Mouse (Mus musculus): ENCODE measurements at regions not wholly inside any gene's neighbourhood (a gene's known extent, or its start where the extent isn't known, plus 50 kb on each side); places are given as distances from the start of the nearest gene placed in this dataset.

DNA sequence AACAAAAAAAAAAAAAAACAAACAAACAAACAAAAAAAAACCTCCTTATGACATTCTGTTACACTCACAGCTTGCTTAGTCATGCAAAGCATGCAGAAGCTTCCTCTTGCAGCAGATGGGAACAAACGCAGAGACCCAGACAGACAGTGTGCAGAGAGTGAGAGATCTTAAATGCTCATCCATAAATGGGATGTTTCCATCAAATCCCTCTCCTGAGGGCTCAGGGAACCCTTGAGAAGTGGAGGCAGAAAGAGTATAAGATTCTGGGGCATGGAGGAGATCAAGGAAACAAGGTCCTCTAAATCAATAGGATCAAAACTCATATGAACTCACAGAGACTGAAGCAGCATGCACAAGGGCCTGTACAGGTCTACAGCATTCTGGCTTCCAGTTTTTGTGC lies 52.5 kb downstream of the Adm start:
- H3K27ac ChIP-seq (ENCODE audit: low read depth, low read length), result no peak overlapping the region
- 74% methylated on average over 1 of the region's 1 CpGs for WGBS
- H3K36me3 ChIP-seq (ENCODE audit: control insufficient read depth, insufficient read depth, low read length), result no peaks in the 10 kb centered on the region
- H3K9ac ChIP-seq (ENCODE audit: low read depth, low read length), result no peak overlapping the region
- peaks cover 3% of the 10 kb centered on the region for H3K9me3 ChIP-seq (ENCODE audit: control insufficient read depth, low read length)
- no peaks in the 10 kb centered on the region for H3K27me3 ChIP-seq (replicated peaks; ENCODE audit: control insufficient read depth, insufficient read depth, low read length)
- H3K4me1 ChIP-seq (ENCODE audit: control insufficient read depth, insufficient read depth, low read depth, low read length), result no peaks in the 10 kb centered on the region
- ATAC-seq, result no peak
- H3K4me2 ChIP-seq (ENCODE audit: low read length), result no peak overlapping the region
- H3K4me3 ChIP-seq (ENCODE audit: low read length), result no peak overlapping the region

DNA sequence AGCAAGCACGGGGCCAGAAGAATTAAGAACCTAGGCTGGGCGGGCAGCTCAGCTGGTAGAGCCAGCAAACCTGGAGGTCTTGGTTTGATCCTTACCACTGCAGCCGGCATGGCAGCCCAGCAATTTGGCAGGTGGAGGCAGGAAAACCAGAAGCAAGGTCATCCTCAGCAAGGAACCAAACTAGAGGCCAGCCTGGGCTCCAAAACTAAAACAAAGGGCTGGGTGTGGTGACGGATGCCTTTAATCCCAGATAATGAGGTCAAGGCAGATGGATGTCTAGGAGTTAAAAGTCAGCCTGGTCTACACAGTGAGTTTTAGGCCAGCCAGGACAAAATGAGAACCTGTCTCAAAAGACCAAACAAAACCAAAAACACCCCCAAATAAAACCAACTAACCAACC lies 55.5 kb downstream of the Adm start:
- WGBS, result 90% methylated on average over 4 of the region's 4 CpGs
- peaks cover 3% of the 10 kb centered on the region for H3K9me3 ChIP-seq (ENCODE audit: control insufficient read depth, low read length)
- no peak for ATAC-seq
- no peaks in the 10 kb centered on the region for H3K4me1 ChIP-seq (ENCODE audit: control insufficient read depth, insufficient read depth, low read depth, low read length)
- H3K4me3 ChIP-seq (ENCODE audit: low read length), result no peak overlapping the region
- H3K4me2 ChIP-seq (ENCODE audit: low read length), result no peak overlapping the region
- H3K27me3 ChIP-seq (replicated peaks; ENCODE audit: control insufficient read depth, insufficient read depth, low read length), result no peaks in the 10 kb centered on the region
- no peaks in the 10 kb centered on the region for H3K36me3 ChIP-seq (ENCODE audit: control insufficient read depth, insufficient read depth, low read length)
- no peak overlapping the region for H3K9ac ChIP-seq (ENCODE audit: low read depth, low read length)
- H3K27ac ChIP-seq (ENCODE audit: low read depth, low read length), result no peak overlapping the region

DNA sequence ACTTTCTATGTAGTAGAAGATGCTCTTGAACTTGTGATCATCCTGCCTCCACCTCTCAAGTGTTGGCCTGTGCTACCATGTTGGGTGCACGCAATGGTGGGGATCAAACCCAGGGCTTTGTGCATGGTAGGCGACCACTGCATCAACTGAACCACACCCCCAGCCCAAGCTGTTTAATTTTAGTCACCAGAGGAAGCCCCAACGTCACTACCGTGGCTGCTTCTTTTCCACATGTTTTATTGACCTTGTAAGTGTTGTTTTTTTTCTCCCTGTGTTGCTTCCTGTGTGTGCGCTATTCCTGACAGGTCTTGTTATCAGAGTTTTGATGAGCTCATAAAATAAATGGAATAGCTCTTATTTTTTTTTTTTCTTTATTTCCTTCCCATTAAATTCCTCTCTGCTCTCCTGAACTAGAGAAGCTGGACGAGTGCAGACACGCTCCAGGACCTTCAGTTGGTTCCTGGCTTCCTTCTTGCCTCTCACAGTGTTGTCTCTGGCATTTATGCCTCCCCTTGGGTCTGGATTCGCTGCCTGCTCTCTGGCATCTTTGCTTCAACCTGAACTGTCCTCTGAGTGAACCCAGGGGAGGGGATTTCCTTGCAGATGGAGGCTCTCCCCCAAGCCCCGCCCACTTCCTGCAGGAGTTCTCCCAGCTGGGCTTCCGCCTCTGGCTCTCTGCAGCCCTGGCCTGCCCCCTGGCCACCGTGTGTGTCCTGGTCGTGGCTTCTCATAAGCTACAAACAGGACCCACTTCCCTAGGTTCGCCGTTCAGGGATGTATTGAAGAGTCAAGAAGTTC lies 61.6 kb downstream of the Adm start:
- no peaks in the 10 kb centered on the region for H3K4me1 ChIP-seq (ENCODE audit: control insufficient read depth, insufficient read depth, low read depth, low read length)
- WGBS, result 48% methylated on average over 14 of the region's 14 CpGs

DNA sequence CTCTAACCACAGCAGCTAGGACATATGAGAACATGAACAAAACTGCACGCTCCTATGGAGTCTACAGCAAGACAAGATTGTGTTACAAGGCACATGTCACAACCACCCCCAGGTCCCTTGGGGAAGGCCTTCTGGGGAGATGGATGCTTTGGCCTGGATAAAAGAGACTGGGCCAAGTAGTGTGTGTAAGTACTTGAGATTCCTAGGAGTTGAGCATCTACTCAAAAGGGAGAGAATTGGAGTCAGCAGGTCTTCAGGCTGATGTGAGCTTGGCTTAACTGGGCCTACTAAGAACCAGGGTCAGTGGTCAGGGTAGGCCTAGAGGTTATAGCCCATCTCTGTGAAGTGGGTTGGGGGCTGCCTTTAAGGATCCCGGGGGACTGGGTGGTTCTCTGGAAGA lies 62.8 kb downstream of the Adm start:
- no peak overlapping the region for H3K27ac ChIP-seq (ENCODE audit: low read depth, low read length)
- no peak overlapping the region for H3K4me3 ChIP-seq (ENCODE audit: low read length)
- ATAC-seq, result no peak
- H3K4me2 ChIP-seq (ENCODE audit: low read length), result no peak overlapping the region
- H3K9me3 ChIP-seq (ENCODE audit: control insufficient read depth, low read length), result no peaks in the 10 kb centered on the region
- H3K4me1 ChIP-seq (ENCODE audit: control insufficient read depth, insufficient read depth, low read depth, low read length), result no peaks in the 10 kb centered on the region
- WGBS, result 93% methylated on average over 2 of the region's 2 CpGs
- no peaks in the 10 kb centered on the region for H3K27me3 ChIP-seq (replicated peaks; ENCODE audit: control insufficient read depth, insufficient read depth, low read length)
- H3K9ac ChIP-seq (ENCODE audit: low read depth, low read length), result no peak overlapping the region
- no peaks in the 10 kb centered on the region for H3K36me3 ChIP-seq (ENCODE audit: control insufficient read depth, insufficient read depth, low read length)

More for the DNA sequence above, 61.6 kb downstream of the Adm start:
- Histone ChIP-seq H3K4me3 (ENCODE audit: low read length) (no peak overlapping the region), H3K27ac (ENCODE audit: low read depth, low read length) (no peak overlapping the region), H3K27me3 (replicated peaks; ENCODE audit: control insufficient read depth, insufficient read depth, low read length) (no peaks in the 10 kb centered on the region), H3K4me2 (ENCODE audit: low read length) (no peak overlapping the region), H3K9me3 (ENCODE audit: control insufficient read depth, low read length) (peaks cover 3% of the 10 kb centered on the region), H3K36me3 (ENCODE audit: control insufficient read depth, insufficient read depth, low read length) (no peaks in the 10 kb centered on the region), H3K9ac (ENCODE audit: low read depth, low read length) (no peak overlapping the region)
- 0 out of 2 replicates have a peak, but pooled peaks have one; percentile 27 for ATAC-seq

DNA sequence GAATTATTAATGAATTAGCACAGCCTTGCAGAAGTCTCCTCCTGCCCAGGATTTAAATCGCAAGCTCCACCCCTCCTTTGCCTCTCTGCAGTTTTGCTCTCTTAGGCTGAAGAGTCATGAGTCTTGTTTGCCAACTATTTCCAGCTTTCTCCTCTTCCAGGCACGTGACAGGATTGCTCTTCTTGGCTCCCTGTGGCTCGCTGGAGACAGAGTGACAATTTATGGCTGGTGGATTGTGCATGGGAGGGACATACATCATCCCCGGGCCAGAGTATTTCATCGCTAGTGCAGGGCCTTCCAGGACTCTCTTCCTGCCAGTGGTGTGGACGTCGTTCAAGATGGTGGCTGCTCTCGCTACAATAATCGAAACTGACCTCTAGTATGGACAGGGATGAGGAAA lies 63.4 kb downstream of the Adm start:
- ATAC-seq, result no peak
- H3K27me3 ChIP-seq (replicated peaks; ENCODE audit: control insufficient read depth, insufficient read depth, low read length), result no peaks in the 10 kb centered on the region
- no peaks in the 10 kb centered on the region for H3K36me3 ChIP-seq (ENCODE audit: control insufficient read depth, insufficient read depth, low read length)
- H3K27ac ChIP-seq (ENCODE audit: low read depth, low read length), result no peak overlapping the region
- no peak overlapping the region for H3K9ac ChIP-seq (ENCODE audit: low read depth, low read length)
- no peaks in the 10 kb centered on the region for H3K4me1 ChIP-seq (ENCODE audit: control insufficient read depth, insufficient read depth, low read depth, low read length)
- WGBS, result 85% methylated on average over 9 of the region's 9 CpGs
- no peaks in the 10 kb centered on the region for H3K9me3 ChIP-seq (ENCODE audit: control insufficient read depth, low read length)
- H3K4me3 ChIP-seq (ENCODE audit: low read length), result no peak overlapping the region
- no peak overlapping the region for H3K4me2 ChIP-seq (ENCODE audit: low read length)

DNA sequence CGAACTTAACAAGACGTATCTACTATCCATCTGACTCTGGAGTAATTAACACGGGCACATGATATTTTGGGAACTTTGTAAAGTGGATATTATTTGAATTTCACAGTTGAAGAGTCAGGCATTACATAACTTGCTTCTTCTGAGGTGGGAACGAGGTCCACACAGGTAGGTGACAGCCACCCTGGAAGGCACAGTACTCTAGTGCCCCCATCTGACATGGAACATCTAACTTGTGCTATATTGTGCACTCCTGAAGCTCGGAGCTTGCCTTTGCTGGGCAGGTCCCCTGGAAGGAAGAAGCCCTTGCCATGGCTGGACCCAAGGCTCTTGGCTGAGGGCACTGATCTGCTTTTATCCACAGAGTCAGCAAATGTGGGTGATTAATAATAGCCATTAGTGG lies 66.8 kb downstream of the Adm start:
- no peak for ATAC-seq
- Histone ChIP-seq H3K4me2 (ENCODE audit: low read length) (no peak overlapping the region), H3K9ac (ENCODE audit: low read depth, low read length) (no peak overlapping the region), H3K27ac (ENCODE audit: low read depth, low read length) (no peak overlapping the region), H3K4me3 (ENCODE audit: low read length) (no peak overlapping the region), H3K27me3 (replicated peaks; ENCODE audit: control insufficient read depth, insufficient read depth, low read length) (no peaks in the 10 kb centered on the region), H3K9me3 (ENCODE audit: control insufficient read depth, low read length) (no peaks in the 10 kb centered on the region), H3K4me1 (ENCODE audit: control insufficient read depth, insufficient read depth, low read depth, low read length) (no peaks in the 10 kb centered on the region), H3K36me3 (ENCODE audit: control insufficient read depth, insufficient read depth, low read length) (no peaks in the 10 kb centered on the region)
- WGBS, result 87% methylated on average over 5 of the region's 5 CpGs

DNA sequence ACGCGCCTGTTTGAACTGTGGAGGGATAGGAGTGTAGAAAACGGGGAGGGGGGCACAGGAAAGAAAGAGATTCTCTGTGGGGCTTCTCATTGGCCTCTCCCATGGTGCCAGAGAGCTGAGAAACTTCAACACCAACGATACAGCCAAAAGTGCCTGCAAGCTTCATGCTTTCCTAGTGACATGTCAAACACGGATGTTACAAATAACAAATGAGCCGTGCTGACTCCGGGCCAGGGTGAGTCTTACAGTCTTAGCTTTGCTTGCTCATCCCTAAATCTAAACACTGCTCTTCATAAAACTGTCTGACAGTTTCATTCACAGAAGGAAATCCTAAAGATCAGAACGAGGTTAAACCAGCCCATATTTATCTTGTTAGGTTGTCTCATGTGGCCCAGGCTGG lies 68.3 kb downstream of the Adm start:
- Histone ChIP-seq H3K36me3 (ENCODE audit: control insufficient read depth, insufficient read depth, low read length) (no peaks in the 10 kb centered on the region), H3K4me3 (ENCODE audit: low read length) (no peak overlapping the region), H3K4me1 (ENCODE audit: control insufficient read depth, insufficient read depth, low read depth, low read length) (no peaks in the 10 kb centered on the region), H3K9me3 (ENCODE audit: control insufficient read depth, low read length) (no peaks in the 10 kb centered on the region), H3K4me2 (ENCODE audit: low read length) (no peak overlapping the region), H3K27ac (ENCODE audit: low read depth, low read length) (no peak overlapping the region), H3K9ac (ENCODE audit: low read depth, low read length) (no peak overlapping the region), H3K27me3 (replicated peaks; ENCODE audit: control insufficient read depth, insufficient read depth, low read length) (no peaks in the 10 kb centered on the region)
- no peak for ATAC-seq
- 88% methylated on average over 8 of the region's 8 CpGs for WGBS

DNA sequence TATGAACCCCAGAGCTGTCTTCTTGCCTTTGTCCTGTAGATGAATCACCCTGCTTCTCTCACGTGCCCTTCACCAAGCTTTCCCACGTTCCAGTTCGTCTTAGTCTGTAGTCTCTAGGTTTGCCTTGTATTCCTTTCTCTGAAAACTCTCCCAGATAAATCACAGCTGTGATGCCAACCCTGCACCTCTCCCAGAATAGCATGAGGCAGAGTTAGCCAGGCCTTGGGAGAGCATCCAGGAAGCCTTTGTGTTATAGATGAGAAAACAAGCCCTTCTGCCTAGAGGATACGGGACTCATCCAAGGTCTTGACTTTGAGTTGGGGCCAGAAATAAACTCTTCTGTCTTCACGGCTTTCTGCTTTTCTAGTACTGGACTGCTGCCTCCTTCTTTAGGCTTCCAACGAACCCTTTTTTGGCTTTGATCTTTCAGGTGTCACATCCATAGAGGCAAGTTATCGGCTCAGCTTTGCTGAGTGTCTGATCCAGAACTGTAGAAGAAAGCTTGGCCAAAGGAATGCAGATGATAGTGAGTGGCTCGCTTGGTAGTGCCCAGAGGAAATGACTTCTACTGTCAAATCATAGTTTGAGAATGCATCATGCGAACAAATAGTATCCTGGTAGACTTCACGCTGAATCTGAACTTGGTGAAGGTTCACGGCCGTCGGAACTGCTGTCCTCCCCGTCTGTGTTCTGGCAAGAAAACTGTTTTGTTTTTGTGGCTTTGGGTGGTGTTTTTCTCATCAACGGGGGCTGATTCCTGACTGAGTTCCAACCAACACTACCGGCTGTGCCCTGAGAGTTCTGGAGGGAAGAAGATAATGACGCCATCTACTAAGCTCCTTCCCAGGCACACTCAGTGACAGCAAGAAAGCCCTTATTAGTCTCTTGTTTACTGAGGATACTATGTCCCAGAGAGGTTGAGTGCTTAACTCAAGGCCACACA lies 69.5 kb upstream of the Ampd3 start:
- H3K9me3 ChIP-seq (ENCODE audit: control insufficient read depth, low read length), result no peaks in the 10 kb centered on the region
- no peaks in the 10 kb centered on the region for H3K4me1 ChIP-seq (ENCODE audit: control insufficient read depth, insufficient read depth, low read depth, low read length)
- no peak overlapping the region for H3K4me3 ChIP-seq (ENCODE audit: low read length)
- no peak overlapping the region for H3K9ac ChIP-seq (ENCODE audit: low read depth, low read length)
- no peaks in the 10 kb centered on the region for H3K36me3 ChIP-seq (ENCODE audit: control insufficient read depth, insufficient read depth, low read length)
- no peak for ATAC-seq
- H3K27ac ChIP-seq (ENCODE audit: low read depth, low read length), result no peak overlapping the region
- 81% methylated on average over 17 of the region's 17 CpGs for WGBS
- no peaks in the 10 kb centered on the region for H3K27me3 ChIP-seq (replicated peaks; ENCODE audit: control insufficient read depth, insufficient read depth, low read length)
- no peak overlapping the region for H3K4me2 ChIP-seq (ENCODE audit: low read length)

DNA sequence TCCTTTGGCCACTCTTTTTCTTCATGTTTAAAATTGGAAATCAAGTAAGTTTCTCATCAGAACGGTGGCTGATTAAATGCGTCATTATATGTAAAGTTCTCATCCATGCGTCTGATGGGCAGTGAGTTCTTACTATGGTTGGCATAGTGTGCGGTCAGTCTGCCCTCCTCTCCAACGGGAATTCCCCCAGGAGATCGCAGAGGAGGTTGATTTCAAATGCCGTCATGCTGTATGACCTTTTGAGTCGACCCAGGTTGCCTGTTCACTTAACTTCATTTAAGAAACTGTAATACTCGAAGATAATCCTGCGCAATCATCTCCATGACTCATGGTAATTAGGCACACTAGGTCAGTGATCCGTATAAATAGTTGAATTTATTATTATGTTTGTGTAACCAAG lies 68.4 kb upstream of the Ampd3 start:
- Histone ChIP-seq H3K4me3 (ENCODE audit: low read length) (no peak overlapping the region), H3K27me3 (replicated peaks; ENCODE audit: control insufficient read depth, insufficient read depth, low read length) (no peaks in the 10 kb centered on the region), H3K4me2 (ENCODE audit: low read length) (no peak overlapping the region), H3K9me3 (ENCODE audit: control insufficient read depth, low read length) (no peaks in the 10 kb centered on the region), H3K4me1 (ENCODE audit: control insufficient read depth, insufficient read depth, low read depth, low read length) (no peaks in the 10 kb centered on the region), H3K36me3 (ENCODE audit: control insufficient read depth, insufficient read depth, low read length) (no peaks in the 10 kb centered on the region), H3K27ac (ENCODE audit: low read depth, low read length) (no peak overlapping the region), H3K9ac (ENCODE audit: low read depth, low read length) (no peak overlapping the region)
- WGBS, result 80% methylated on average over 11 of the region's 11 CpGs
- no peak for ATAC-seq
